Mouse (Mus musculus): ENCODE measurements around the gene Srm.

Srm gene

DNA sequence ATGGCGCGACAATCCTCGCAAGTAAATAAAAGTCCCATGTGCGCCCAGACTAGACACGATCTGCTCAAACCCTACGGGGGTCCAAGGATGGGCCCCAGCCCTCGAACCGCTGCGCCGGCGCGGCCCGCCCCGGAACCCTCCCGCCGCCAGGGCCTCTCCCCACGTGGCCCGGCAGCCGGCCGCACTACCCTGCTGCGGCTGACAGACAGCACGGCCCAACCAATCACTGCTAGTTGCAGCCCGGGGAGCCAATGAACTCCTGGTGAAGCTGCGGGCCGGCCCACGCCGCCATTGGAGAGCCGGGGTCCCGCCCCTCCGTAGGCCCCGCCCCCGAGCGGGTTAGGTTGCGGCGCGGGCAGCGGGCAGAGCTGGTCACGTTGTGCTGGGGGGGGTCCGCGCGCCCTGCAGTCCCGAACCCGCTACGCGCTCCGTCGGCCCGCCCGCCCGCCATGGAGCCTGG, at the start of gene Srm:
Gene Srm (plus strand): TSS at position 333 of the 460 bp plus-strand sequence.
- peak; percentile 99 for DNase-seq

DNA sequence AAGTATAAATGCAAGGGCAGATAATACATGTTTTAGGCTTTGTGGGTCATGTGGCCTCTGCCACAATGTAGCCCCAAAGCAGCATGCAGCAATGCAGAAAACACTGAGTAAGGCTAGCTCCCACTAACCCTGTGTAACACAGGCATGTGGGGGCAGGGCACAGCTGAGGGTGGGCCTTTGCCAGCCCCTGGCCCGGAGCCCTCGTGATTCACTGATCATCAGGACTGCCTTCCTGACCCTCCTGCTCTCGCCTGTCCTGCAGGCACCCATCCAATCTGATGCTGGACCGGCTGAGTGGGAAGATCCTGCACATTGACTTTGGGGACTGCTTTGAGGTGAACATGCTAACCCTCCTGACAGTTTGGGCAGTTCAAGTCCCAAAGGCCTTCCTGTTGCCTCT, 42.2 kb upstream of the Srm start:
- no peak for DNase-seq

DNA sequence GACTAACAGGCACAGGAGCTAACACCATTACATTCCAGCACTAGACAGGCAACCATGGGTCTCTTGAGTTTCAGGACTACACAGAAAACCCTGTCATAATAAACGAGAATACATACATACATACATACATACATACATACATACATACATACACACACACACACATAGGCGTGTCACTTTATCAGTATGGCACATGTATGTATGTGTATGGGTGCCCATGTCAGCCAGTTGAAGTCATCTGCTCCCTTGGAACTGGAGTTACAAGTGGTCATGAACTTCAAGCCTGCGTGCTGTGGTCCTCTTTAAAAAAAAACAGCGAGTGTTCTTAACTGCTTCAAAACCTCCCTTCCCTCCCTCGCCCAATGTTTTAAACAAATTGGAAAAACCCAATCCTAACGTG, 33.5 kb upstream of the Srm start:
- no peak for DNase-seq

DNA sequence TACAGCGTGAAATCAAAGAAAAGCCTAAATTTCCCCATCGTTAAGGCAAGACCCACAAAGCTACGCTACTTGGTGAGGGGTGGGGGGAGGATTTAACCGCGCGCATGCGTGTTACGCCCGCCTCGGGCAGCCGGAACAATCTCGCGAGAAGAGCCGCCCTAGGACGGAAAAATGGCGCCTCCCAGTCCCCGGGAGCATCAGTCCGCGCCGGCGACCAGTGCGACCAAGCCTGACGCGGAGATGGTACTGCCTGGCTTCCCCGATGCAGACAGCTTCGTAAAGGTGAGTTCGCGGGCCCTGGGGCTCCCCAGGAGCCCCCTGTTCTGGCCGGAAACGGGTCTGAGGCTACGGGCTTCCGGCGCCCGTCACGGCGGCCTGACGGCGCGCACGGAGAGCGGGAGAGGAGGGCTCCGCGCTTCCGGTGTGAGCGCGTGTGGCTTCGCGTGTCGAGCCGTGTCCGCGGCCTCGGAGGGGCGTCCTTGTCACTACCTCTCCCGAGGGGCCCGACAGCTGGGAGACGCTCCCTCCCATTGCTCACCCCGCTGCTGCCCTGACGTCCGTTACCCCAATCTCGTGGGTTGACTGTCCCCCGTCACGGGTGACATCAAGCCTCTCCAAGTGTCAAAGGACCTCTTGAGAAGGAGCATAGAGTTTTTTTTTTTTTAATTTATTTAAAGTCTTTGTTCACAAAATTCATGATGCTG, 32.9 kb upstream of the Srm start, which contains the start of gene Exosc10:
Gene Exosc10 (plus strand): TSS at position 133 of the 704 bp plus-strand sequence.
- DNase-seq: peak; percentile 88

- no peak for DNase-seq
Measured at GRCm38 (mm10) chr4:148562676-148563075, 28.6 kb upstream of the Srm start.

- no peak for DNase-seq
Measured at GRCm38 (mm10) chr4:148563595-148563994, 27.7 kb upstream of the Srm start.

- no peak for DNase-seq
Measured at GRCm38 (mm10) chr4:148570138-148570537, 21.2 kb upstream of the Srm start.

DNA sequence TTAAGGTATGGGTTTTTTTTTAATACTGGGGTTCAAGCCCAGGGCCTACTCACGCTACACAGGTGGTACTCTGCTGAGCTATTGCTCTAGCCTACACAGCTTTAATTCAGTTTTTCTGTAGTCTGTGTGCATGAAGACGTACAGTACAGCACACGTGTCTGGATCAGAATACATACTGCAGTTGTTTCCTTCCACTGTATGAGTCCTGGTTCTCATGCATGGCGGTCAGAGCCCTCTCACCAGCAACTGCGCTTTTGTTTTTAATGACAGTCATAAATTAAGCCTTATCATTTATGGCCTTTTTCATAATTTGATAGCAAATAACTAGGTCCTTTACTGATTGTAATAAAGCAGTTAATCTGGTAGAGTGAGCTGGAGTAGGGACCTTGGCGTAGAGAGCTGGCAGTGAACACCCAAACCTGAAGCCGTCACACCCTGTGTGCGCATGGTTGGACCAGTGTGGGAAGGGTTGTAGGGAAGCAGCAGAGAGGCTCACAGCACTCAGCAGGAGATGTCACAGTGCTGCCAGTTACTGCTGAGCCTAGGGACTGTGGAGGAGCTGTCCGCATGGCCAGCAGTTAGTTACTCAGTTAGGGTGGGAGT, 20.5 kb upstream of the Srm start:
- no peak for DNase-seq

GRCm38 (mm10) chr4:148573222-148573621, 18.1 kb upstream of the Srm start:
- DNase-seq: no peak

DNA sequence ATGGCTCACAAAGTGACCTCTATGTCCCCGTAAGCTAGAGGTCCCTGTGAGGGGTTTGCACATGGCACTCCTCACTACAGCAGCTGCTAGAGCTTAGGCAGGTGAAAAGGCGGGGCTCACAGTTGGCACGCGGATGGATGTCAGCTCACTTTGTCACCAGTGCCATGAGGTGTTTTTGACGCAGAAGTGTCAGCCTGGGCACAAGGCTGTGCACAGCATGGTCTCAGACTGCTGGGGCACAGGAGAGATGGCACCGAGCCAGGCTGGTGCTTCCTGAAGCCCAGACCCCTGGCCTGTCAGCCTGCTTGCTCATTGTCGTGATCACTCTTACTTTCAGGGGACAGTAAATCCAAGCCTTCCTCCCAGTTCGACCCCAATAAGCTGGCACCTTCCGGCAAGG, 10.5 kb upstream of the Srm start:
- no peak for DNase-seq

DNA sequence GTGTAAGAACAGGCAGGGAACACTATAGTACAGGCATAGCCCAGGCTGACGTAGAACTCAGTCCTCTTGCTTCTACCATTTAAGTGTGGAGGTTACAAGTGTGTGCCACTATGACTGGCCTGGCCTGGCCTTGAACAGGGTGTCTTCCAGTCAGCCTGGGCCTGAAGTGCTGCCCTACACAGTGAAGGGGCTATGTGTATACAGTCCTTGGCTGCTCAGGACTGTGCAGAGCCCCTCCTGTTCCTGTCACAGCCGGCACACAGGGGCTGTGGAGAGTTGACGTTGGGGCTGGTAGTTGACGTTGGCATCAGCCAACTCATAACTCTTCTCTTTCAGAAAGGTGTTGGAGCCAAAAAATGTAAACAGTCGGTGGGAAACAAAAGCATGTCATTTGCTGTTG, 9.9 kb upstream of the Srm start:
- no peak for DNase-seq

- peak; percentile 13 for DNase-seq
Measured at GRCm38 (mm10) chr4:148583257-148583656, 8.0 kb upstream of the Srm start.

DNA sequence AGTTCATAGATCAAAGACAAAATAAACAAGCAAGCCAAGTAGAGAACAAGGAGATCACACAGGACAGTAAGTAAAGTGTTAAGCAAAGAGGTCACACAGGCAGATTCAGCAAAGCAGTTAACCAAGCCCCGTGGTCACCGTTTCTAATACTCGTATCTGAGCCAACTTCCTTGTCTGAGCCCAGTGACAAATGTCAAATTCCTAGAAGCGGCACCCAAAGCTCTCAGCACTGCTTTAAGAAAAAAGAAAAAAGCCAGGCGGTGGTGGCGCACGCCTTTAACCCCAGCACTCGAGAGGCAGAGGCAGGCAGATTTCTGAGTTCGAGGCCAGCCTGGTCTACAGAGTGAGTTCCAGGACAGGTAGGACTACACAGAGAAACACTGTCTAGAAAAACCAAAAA, 4.7 kb upstream of the Srm start:
- peak; percentile 9 for DNase-seq

DNA sequence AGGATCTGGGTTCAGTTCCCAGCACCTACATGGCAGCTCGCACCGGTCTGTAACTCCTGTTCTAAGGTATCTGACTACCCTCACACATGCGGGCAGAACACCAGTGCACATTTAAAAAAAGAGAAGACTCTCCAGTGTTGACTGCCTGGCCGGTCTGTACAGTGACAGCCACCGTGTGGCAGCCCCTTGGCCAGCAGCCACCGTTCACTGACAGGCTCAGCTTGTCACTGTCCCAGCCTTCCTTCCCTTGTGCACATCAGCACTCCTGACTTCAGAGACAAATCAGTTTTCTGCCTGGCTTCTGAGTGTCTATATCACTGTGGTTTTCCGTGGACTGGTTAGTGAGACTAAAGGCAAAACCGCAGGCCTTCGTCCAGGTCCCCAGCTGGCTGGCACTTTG, 2.5 kb upstream of the Srm start:
- no peak for DNase-seq

GRCm38 (mm10) chr4:148589565-148589964, 1.7 kb upstream of the Srm start:
- DNase-seq: peak; percentile 80

GRCm38 (mm10) chr4:148590421-148591170, 707 bp upstream of the Srm start:
- peak; percentile 7 for DNase-seq

DNA sequence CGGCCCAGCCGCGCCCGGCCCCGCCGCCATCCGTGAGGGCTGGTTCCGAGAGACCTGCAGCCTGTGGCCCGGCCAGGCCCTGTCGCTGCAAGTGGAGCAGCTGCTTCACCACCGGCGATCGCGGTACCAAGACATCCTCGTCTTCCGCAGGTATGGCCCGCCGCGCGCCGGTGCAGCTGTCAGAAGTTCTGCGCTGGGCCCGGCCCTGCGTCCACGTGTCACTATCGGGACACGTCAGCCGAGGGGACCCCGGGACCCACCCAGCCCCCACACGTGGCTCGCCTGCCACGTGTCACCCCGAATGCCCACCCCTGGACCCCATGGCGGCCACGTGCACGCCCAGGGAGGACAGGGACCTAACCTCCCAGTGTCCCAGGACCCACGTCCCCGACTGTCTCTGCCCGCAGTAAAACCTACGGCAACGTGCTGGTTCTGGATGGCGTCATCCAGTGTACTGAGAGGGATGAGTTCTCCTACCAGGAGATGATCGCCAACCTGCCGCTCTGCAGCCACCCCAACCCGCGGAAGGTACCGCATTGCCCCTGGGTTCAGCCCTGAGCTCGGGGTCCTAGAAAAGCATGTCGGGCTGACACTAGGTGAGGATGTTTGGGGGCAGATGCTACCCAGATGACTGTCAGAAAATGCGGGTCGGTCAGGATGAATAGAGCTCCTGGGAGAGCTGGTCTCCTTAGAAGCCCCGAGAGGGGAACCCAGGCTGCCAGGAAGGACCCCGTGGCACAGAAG, 506 bp downstream of the Srm start:
- DNase-seq: no peak

DNA sequence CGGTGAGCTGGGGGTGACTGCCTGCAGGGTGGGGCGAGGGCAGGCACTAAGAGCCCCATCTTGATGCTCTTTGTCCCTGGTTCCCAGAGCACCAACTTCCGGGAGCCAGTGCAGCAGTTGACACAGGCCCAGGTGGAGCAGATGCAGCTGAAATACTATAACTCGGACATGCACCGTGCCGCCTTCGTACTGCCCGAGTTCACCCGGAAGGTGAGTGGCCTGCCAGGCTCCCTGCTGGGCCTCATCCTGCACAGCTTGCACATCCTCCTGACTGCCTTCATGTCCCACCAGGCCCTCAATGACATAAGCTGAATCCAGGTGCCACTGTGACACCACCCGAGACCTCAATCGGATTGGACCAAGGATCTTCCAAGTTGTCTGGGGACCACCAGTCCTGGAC, 2.7 kb downstream of the Srm start:
- DNase-seq: no peak

GRCm38 (mm10) chr4:148595916-148596315, 4.6 kb downstream of the Srm start:
- DNase-seq: no peak

GRCm38 (mm10) chr4:148596731-148597130, 5.4 kb downstream of the Srm start:
- no peak for DNase-seq

- no peak for DNase-seq
Measured at GRCm38 (mm10) chr4:148598826-148599225, 7.5 kb downstream of the Srm start.

DNA sequence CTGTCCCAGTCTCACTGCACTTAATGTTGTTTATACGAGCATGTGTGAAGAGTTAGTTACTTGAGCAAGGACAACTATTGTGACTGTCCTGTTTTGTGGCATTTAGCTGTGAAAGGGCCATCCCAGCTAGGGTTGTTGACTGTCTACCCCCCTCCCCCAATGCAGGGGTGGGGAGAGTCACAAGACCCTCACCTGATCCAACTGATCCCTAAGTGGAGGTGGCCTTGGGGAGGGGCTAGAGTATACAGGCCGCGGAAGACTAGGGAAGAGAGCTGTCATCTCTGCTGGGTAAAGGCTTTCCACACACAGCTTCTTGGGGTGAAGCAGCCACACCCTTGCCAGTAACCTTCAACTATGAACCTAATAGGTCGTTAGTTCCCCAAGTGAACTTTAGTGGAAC, 9.0 kb downstream of the Srm start:
- no peak for DNase-seq

DNA sequence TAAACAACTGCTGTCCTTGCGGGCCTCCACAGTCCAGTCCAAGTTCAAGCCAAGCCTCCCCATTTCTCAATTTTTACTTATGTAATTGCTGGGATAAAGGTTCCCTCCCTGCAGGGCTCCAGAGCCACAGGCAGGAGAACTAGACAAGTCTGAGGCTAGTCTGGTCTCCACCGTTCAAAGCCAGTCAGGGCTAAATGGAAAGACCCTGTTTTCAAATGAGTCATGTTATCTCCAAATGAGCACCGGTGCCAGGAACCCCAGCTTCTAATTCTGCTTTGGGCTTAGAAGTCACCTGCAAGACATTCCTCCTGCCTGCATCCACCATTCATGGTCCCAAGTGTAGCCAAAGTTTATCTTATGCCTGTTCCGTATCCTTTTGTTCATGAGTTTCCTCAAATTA, 10.6 kb downstream of the Srm start:
- no peak for DNase-seq

Data from lung, postnatal 36 days (tissue).